In the genomic region with DNA sequence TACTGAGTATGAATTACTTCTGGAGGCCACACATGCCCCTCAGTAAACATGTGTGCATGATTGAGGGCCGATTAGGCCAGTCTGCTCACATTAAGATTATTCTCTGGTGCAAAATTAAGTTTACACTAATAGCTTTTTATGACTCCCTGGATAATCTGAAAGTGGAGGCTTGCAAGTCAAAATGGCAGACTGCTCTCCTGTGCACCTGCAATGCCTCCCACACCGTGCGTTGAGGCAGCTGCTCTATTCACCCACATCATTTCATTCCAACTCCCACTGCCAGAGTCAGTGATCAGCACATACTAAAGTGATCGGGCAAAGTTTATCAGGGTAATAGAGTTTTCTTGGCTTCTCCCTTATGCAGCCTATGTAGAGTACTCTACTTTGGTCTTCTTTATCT, we compare ENCODE assay signal across 28 mouse cellular contexts.
"Had no signal": no experiment of that assay in that cellular context is flagged by ENCODE, and none has a peak within 500 bp of the region (broad histone marks: within the 10 kb centered on the region; RNA-seq: fewer than 3 reads in every experiment).

No protein-coding gene starts in this region.

- H3K9me3 ChIP-seq: embryonic facial prominence, embryonic 10.5 days; embryonic facial prominence, embryonic 12.5 days; embryonic facial prominence, embryonic 13.5 days; embryonic facial prominence, embryonic 15.5 days; forebrain, embryonic 10.5 days; forebrain, embryonic 12.5 days; forebrain, embryonic 13.5 days; forebrain, embryonic 15.5 days had no signal

- DNase-seq: cerebellum, adult 8-10 months; cerebellum, adult 9-10 months; cerebellum, adult 9-11 months; cerebellum, postnatal 10 days; cerebellum, postnatal 14 days; cerebellum, postnatal 25 days; cerebellum, postnatal 36 days; embryo, embryonic 11 days; forebrain, postnatal 0 days; gastrocnemius, adult 2 months; gastrocnemius, postnatal 10 days; gastrocnemius, postnatal 14 days; gastrocnemius, postnatal 25 days; gastrocnemius, postnatal 36 days; heart, adult 11 months; heart, adult 18-20 months; heart, adult 2 months had no signal

- H3K36me3 ChIP-seq: embryonic facial prominence, embryonic 10.5 days; embryonic facial prominence, embryonic 12.5 days; embryonic facial prominence, embryonic 13.5 days; embryonic facial prominence, embryonic 15.5 days; forebrain, embryonic 10.5 days; forebrain, embryonic 12.5 days; forebrain, embryonic 15.5 days had no signal

- H3K4me1 ChIP-seq: embryonic facial prominence, embryonic 10.5 days; embryonic facial prominence, embryonic 12.5 days; embryonic facial prominence, embryonic 13.5 days; embryonic facial prominence, embryonic 15.5 days; forebrain, embryonic 10.5 days; forebrain, embryonic 12.5 days; forebrain, embryonic 13.5 days; forebrain, embryonic 15.5 days had no signal

- H3K4me3 ChIP-seq: embryonic facial prominence, embryonic 10.5 days; embryonic facial prominence, embryonic 12.5 days; embryonic facial prominence, embryonic 13.5 days; embryonic facial prominence, embryonic 15.5 days; erythroblast, embryonic 14.5 days; forebrain, embryonic 10.5 days; forebrain, embryonic 12.5 days; forebrain, embryonic 13.5 days; forebrain, embryonic 15.5 days; gastrocnemius, adult 2 months; heart, adult 2 months had no signal

- H3K4me2 ChIP-seq: embryonic facial prominence, embryonic 12.5 days; embryonic facial prominence, embryonic 13.5 days; embryonic facial prominence, embryonic 15.5 days; forebrain, embryonic 12.5 days; forebrain, embryonic 13.5 days; forebrain, embryonic 15.5 days had no signal

- H3K27ac ChIP-seq: embryonic facial prominence, embryonic 10.5 days; embryonic facial prominence, embryonic 12.5 days; embryonic facial prominence, embryonic 13.5 days; embryonic facial prominence, embryonic 15.5 days; forebrain, embryonic 10.5 days; forebrain, embryonic 12.5 days; forebrain, embryonic 13.5 days; forebrain, embryonic 15.5 days; gastrocnemius, adult 2 months; heart, adult 2 months had no signal

- ATAC-seq: forebrain, embryonic 13.5 days; forebrain, embryonic 14.5 days; forebrain, embryonic 15.5 days; forebrain, embryonic 16.5 days; forebrain, postnatal 0 days had no signal

- H3K27me3 ChIP-seq: embryonic facial prominence, embryonic 12.5 days; embryonic facial prominence, embryonic 13.5 days; embryonic facial prominence, embryonic 15.5 days; forebrain, embryonic 12.5 days; forebrain, embryonic 13.5 days; forebrain, embryonic 15.5 days had no signal

- H3K9ac ChIP-seq: embryonic facial prominence, embryonic 12.5 days; embryonic facial prominence, embryonic 13.5 days; embryonic facial prominence, embryonic 15.5 days; forebrain, embryonic 12.5 days; forebrain, embryonic 13.5 days; forebrain, embryonic 15.5 days; forebrain, postnatal 0 days had no signal
